Mouse (Mus musculus) 3T3-L1 (cell line): Measurements from ENCODE around the gene Calcoco2.
A peak's percentile ranks its signal among the peaks of the same experiment; 100 is the strongest.

Experiments used
- DNase-seq: peaks from one replicate; pipeline ENCODE4 v3.0.0-alpha.2; 2015; ENCODE audit warnings: low read depth, low spot score

Gene Calcoco2

DNA sequence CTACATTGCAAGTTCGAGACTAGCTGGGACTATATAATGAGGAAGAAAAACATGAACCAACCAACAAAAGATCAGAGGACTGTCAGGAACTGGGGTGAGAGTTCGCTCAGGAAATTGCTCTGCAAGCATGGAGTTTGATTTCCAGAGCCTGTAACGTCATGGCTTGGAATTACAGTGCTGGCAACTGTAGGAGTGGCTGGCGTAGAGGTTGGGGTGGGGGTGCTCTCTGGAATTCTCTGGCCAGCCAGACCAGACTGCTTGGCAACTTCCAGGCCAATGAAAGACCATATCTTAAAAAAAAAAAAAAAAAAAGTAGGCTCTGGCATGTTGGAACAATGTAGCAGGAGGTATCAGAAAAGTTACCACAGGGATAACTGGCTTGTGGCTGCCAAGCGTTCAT, 31.0 kb downstream of the Calcoco2 start:
- no peak for DNase-seq

DNA sequence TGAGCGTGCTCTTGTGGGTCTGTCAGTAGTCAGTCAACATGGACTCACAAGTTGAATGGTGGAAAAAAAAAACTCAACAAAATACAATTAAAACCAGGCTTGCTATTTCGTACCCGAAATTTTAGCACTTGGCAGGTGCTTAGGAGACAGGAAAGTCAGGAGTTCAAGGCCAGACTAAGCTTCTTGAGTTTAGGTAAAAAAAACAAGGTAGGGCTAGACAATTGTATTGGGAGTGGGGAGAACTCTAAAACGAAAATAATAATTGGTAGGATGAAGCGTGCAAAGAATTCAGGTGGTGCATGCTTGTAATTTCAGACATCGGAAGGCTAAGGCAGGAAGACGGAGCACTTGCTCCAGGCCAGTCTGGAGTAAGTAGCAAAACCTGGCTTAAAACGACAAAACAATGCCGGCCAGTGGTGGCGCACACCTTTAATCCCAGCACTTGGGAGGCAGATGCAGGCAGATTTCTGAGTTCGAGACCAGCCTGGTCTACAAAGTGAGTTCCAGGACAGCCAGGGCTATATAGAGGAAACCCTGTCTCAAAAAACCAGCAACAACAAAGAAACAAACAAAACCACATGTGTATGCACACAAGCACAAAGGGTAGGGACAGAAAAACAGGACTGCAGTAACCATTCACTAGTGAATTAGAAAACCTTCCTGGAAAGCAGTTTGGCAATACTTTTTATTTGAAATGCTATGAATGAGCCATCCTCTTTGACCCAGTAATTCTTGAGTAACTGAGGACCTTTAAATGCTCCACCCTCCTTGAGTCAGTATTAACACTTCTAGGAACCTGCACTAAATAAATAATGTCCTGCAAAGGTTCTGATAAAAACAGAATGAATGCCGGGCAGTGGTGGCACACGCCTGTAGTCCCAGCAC, 35.3 kb downstream of the Calcoco2 start:
- peak; percentile 22 for DNase-seq

DNA sequence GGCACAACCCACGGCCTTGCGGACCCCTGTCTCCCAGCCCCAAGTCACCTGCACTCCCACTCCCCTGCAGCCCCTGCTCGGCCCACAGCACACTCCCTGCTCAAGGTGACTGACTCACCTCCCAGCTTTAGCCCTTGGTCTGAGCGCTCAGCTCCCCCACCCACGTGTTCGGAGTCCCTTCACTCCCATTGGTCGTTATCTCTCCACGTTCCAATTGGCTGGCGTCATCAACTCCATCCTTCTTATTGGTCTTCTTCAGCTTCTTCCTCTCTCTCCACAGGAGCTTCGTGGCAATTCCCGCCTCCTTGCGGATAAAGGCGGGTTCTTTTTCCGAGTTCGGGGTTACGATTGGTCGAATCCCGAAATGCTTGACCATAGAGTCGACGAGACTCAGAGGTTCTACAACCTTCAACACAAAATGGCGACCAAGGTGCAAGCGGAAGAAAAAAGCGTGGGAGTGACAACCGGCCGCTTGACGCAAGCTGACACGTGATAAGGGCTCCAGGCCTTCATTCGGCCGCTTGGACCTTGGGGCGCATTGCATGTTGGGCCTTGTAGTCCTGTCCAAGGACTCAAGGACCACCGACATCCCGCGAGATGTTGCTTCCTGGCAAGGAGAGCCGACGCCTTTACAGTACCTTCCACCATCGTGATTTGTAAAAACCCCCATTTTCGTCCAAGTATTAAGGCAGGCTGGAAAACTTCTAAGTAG, 36.1 kb downstream of the Calcoco2 start, which contains the start of gene Atp5g1:
TSS of gene Atp5g1 (minus strand) at position 162 of the 712 bp plus-strand sequence.
- DNase-seq, result peak; percentile 100

DNA sequence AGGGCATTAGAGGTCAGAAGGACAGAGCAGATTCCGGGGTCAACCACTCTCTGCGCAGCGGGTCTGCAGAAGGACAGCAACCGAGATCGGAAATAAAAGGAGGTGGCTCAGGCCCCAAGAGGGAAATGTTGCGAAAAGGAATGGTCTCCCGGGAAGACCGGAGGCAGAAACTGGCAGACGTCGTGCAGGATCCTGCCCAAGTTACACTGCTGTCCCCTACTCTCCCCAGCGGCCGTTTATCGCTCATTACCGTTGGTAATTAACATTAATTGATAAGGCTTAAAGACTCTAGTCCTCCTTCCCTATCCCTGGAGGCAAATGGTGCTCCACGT, 36.6 kb downstream of the Calcoco2 start:
- no peak for DNase-seq

DNA sequence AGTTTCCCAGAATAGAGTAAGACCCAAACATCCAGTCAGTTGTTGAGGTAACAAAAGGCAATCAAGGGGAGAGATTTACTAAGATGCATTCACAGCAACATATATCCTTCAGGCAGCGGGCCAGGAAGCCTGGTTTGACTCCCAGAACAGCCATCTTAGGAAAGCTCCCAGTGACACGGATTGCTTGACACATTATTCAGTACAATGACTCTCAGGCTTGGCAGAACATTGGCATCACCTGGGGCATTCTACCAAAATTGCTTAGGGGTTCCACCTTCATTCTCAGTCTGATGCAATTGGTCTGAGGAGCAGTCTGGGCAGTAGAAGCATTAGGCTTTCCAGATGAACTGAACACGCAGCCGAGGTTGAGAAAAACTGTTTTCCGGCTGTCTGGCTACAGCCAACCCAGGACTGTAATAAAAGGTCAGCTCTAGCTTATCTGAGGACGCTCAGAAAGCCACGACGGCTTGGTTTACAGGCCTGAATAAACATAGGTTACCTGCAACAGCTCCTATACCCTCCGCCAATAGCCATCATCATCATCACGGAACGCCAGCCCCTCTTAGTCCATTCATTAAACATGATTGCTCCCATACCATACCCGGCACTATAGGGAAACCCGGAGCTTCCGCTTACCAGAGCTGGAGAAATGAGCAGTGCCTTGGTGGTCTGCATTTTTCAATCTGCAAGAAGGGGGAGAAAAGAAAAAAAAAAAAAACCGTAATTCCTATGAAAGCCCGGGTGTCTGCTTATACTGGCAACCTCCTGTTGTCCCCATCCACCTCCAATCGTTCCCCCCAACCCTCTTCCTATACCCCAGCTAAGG, 37.2 kb downstream of the Calcoco2 start:
- DNase-seq, result peak; percentile 53

DNA sequence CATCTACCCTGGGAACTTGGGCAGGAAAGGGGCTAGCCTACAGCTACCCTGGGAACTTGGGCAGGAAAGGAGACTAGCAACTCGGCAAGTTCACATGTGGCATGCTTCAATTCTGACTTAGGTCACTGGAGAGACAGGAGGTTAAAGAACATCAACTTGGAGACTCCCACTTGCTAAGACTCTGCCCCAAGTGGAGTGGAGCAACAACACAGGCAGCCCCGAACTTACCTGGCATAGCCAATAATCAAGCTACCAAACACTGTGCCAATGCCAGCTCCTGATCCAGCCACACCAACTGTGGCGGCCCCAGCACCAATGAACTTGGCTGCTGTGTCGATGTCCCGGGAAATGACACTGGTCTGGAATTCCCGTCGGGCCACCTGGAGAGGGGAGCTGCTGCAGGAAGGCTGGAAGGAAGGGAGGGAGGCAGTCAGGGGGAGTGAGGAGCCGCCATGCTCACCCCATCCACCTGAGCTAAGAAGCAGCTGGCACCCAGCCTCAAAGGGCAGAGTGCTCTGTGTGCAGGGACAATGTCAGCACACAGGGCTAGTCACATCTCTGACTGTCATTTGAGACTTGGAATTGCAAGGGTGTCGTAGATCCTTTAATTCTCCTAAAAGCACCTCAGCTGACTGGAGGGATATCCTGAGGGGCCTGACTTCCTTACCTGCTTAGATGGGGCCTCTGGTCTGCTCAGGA, 38.3 kb downstream of the Calcoco2 start:
- no peak for DNase-seq

DNA sequence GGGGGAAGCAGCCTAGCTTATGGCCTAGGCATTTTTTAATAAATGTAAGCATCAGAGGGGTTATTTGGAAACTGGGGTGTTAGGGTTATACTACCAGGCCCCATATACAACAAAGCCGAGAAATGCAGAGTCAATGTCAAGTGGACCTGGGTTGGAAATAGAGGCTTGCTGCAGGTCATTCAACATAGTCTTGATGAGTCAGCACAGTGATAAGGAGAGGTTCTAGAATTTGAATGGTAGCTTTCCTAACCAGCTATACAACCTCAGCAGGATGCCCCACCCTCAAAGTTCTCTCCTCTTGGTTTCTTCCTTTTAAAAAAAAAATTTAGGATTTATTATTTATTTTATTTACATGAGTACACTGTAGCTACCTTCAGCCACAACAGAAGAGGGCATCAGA, 40.8 kb downstream of the Calcoco2 start:
- DNase-seq, result no peak

DNA sequence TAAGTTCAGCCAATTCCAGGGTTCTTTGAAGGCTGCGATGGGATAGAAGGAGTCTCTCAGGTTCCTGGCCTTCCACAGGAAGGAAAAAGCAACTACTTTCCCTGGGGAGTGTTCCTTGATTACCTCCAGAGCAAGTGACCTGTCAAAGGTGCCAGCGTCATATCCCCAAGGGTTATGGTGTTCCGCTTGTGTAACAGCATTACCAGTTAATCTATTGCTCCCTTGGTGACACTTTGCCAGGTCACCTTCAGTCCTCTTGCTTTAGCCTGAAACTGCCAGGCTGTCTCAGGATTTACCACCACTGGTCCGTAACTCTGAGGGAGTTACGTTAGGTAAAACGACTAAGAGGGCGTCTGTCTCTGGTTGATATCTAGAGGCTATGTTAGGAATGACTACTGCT, 41.4 kb downstream of the Calcoco2 start:
- DNase-seq, result no peak

DNA sequence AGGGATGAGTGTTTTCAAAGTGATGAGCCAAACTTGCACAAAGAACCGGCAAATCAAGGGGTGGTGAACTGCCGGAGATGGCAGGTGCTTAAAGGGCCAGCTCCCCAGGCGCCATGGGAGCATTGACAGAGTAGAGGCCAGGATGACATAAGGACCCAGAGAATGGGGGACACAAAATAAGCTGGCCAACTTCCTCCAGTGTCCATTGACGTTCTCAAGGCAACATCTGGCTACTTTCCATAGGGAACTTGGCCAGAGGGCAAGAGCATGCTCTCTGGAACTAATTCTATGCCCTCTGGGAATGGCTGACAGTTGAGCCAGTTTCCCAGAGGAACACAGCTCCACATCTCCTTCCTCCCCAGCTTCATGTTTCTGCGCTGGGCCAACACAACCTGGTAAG, 43.5 kb downstream of the Calcoco2 start:
- DNase-seq, result no peak

DNA sequence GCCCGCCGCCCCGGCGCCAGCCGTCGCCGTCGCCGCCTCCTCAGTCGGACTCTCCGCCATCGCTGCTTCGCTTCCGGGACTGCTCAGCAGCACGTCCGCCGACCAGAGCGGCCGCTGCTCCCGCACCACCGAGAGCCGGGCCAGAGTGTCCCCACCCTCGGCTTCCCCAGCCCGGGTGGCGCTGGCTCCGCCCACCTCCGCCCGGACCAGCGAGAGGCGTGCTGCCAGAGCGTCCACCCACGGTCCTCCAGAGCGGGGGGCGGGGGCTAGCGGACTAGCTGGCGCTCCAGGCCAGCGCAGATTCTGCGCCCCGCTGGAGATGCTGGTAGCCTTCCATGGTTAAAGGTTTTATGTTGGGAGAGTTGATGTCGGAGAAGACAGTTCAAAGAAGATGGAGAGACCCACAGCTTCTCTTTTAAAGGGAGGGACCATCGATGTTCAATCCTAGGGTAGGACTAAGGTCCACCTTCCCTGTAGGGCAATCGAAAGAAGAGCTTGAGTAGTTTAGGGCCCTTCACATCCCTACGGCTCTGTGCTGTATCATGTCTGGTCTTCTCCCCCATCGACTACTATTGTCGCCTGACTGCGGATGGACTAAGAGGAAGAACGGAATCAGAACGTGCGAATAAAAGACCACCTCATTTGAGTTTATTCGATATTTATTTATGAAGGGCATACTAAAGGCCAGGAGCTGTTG, 46.4 kb downstream of the Calcoco2 start, which contains the start of gene Ube2z:
TSS of gene Ube2z (minus strand) at position 174 of the 697 bp plus-strand sequence.
- peak; percentile 92 for DNase-seq

DNA sequence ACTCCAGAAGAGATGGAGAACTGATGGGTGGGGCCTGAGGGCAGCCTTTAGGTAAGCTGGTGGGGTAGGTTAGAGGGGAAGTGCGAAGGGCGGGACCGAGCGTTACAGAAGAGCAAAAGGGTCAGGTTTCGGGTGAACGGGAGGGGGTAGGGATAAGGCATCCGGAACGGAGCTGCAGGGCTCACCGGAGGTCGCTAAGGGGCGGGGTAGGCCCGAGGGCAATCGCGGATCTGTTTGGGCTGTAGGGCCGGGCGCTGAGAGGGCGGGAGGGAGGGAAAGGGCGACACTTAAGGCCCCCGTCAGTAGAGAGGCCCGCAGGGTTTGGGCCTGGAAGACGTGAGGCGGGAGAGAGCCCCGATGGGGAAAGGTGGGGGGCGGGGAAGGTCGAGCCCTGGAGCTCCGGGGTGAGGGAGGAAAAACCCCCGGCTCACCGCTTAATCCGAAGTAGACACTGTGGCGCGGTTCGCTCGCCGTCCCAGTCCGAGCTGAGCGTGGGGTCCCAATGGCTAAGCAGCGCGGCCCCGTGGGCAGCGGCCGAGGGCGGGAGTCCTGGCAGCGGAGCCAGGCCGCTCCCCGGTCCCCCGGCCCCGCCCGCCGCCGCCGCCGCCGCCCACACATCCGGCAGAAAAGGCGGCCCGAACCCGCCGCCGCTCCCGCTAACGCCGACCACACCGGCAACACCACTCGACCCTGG, 47.1 kb downstream of the Calcoco2 start:
- DNase-seq, result peak; percentile 51

DNA sequence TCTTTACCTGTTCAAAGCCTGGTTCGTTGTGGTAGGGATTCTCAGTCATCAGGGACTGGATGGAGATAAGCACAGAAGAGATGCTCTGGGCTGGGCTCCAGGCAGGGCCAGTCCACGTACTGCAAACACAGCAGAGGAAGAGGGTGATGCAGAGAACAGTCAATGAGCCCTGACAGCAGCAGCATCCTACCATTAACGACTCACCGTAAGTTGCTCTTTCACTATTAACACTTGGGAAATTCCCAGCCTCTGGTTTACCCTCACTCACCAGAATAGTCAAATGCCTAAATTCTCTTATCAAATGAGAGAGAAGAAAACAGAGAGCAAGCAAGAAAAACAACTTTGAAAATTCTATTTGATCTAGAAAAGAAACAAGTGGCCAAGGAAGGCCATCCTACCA, 53.5 kb downstream of the Calcoco2 start:
- no peak for DNase-seq

DNA sequence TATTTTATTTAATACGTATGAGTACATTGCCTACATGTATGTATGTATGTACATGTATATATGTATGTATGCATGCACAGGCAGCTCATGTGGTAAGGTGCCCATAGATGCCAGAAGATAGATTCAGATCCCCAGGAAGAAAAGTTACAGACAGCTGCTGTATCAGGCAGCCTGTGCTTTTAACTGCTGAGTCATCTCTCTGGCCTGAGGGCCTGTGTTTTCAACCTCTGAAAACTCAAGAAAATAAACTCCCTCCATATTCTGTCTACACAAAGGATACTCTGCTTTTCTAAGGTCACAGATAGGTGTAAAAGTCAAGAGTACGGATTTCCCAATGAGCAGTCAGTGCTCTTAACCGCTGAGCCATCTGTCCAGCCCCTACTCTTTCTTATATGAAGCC, 60.9 kb downstream of the Calcoco2 start:
- DNase-seq, result peak; percentile 56

DNA sequence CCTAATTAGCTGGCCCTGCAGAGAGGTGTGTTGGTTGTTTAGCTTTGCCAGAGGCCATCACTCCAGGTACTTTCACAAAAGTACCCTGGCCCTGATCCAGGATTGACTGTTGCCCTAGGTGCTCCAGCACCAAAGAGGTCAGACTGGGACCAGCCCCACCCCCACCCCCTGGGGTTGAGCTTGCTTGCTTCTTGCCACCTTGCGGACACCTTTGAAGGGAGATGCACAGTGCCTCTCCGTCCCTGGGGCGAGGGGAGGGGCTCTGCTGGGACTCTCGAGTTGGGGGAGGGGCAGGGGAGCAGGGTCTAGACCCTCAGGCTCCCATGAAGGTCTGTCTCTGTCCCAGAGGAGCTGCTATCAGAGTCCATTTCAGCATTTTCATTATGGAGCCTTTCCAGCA, 61.8 kb downstream of the Calcoco2 start:
- no peak for DNase-seq
